ENCODE assay signal across 37 mouse cellular contexts in the genomic region with DNA sequence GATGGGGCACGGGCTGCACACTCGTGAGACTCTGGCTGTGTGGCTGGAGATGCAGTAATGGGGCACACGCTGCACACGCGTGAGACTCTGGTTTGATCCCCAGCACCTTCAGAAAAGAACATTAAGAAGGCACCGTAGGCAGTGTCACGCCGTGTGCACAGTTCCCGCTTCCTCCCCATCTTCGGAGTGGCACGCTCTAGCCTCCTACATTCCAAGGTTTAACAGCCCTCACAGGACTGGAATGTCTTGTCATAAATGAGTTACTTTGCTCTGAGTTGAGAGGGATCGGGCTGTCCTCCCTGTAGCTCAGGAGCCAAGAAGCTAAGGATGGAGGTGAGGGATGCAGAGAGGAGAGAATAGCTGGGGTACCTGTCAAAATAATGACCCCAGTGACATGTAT. TPM values are rescaled to one million over a fixed set of nuclear protein-coding genes. Genes with fewer than 3 reads are reported as not detected.
DNase-seq lines count a peak whose midpoint lies in the region; ATAC-seq and TF ChIP-seq lines count a peak whose summit lies in the region.
"Had no signal": no experiment of that assay in that cellular context is flagged by ENCODE, and none has a peak within 500 bp of the region (broad histone marks: within the 10 kb centered on the region; RNA-seq: fewer than 3 reads in every experiment).

No protein-coding gene starts in this region.

- ATAC-seq in Patski: peak; percentile 55
- peak; percentile 63 for ATAC-seq in kidney, postnatal 0 days (replicated peaks; ENCODE audit: low FRiP score, low read depth)
- ATAC-seq: activated CD4-positive, CD25-positive, alpha-beta regulatory T cell, adult 4 months; forebrain, embryonic 16.5 days; hindbrain, postnatal 0 days; liver, embryonic 12.5 days; liver, postnatal 0 days had no signal

- DNase-seq in Patski (ENCODE audit: low read depth, low spot score) (no peak), liver (no peak)
- peak; percentile 52 to 59 for DNase-seq in kidney, adult 8-10 months
- DNase-seq in kidney, postnatal 0 days (ENCODE audit: low spot score): peak; percentile 55
- DNase-seq in lung, postnatal 14 days: no peak
- no peak for DNase-seq in layer of hippocampus, adult 8-10 months (ENCODE audit: low spot score in 2 of 2)
- no peak for DNase-seq in right cerebral cortex, postnatal 4 days
- DNase-seq: adrenal gland, adult 2 months; adrenal gland, postnatal 36 days; B cell, adult 2 months; cerebellum, adult 2 months; cerebellum, postnatal 25 days; embryo, embryonic 11 days; gastrocnemius, postnatal 14 days; heart, postnatal 36 days; layer of hippocampus, adult 9-11 months; liver, postnatal 0 days; midbrain, embryonic 14.5 days had no signal

- H3K27ac ChIP-seq in brown adipose tissue, adult 24 weeks (replicated peaks; ENCODE audit: low read depth, low read length): peak overlapping the region; percentile 96
- no peak overlapping the region for H3K27ac ChIP-seq in kidney, postnatal 0 days
- H3K27ac ChIP-seq: embryonic facial prominence, embryonic 13.5 days; hindbrain, embryonic 12.5 days; hindbrain, postnatal 0 days; limb, embryonic 12.5 days; liver, embryonic 12.5 days; macrophage; stomach, embryonic 15.5 days had no signal

- no peaks in the 10 kb centered on the region for H3K9me3 ChIP-seq in kidney, postnatal 0 days (replicated peaks; ENCODE audit: low read length)
- H3K9me3 ChIP-seq: embryonic facial prominence, embryonic 13.5 days; hindbrain, embryonic 12.5 days; limb, embryonic 12.5 days; liver, embryonic 12.5 days; stomach, embryonic 15.5 days had no signal

- CTCF ChIA-PET in Patski (lab: Charles Lee): interaction anchor here (0.9 kb wide), 1 partner anchor 13 kb away, joined by 3 read pairs; no protein-coding TSS in a partner anchor

- H3K36me3 ChIP-seq in kidney, postnatal 0 days (ENCODE audit: insufficient read depth, low read length): no peaks in the 10 kb centered on the region
- H3K36me3 ChIP-seq: embryonic facial prominence, embryonic 13.5 days; hindbrain, embryonic 12.5 days; limb, embryonic 12.5 days; liver, embryonic 12.5 days; stomach, embryonic 15.5 days had no signal

- TF ChIP-seq CTCF in Patski (IDR thresholded peaks at IDR 0.05): no peak
- TF ChIP-seq CTCF in kidney, postnatal 0 days (IDR thresholded peaks at IDR 0.05; ENCODE audit: low read depth): no peak

- peaks cover 28% of the 10 kb centered on the region for H3K4me1 ChIP-seq in brown adipose tissue, adult 24 weeks (ENCODE audit: control insufficient read depth, insufficient read depth, insufficient read length, low read length)
- H3K4me1 ChIP-seq in kidney, postnatal 0 days (replicated peaks; ENCODE audit: insufficient read depth, low read length): no peaks in the 10 kb centered on the region
- H3K4me1 ChIP-seq: hindbrain, embryonic 12.5 days had no signal

- peak overlapping the region; percentile 50 for H3K4me3 ChIP-seq in brown adipose tissue, adult 24 weeks (ENCODE audit: insufficient read depth, low read depth, low read length)
- no peak overlapping the region for H3K4me3 ChIP-seq in kidney, postnatal 0 days (replicated peaks; ENCODE audit: low read depth, low read length)
- H3K4me3 ChIP-seq: embryonic facial prominence, embryonic 13.5 days; erythroblast, embryonic 14.5 days; hindbrain, embryonic 12.5 days; limb, embryonic 12.5 days; liver, embryonic 12.5 days; stomach, embryonic 15.5 days had no signal

- H3K9ac ChIP-seq in kidney, postnatal 0 days (ENCODE audit: low read depth, low read length): no peak overlapping the region
- H3K9ac ChIP-seq: embryonic facial prominence, embryonic 13.5 days; hindbrain, embryonic 12.5 days; limb, embryonic 12.5 days; liver, embryonic 12.5 days; liver, postnatal 0 days; stomach, embryonic 15.5 days had no signal

- POLR2A ChIA-PET in Patski (lab: Charles Lee): no interaction called here

- no peak overlapping the region for H3K4me2 ChIP-seq in kidney, postnatal 0 days (ENCODE audit: low read length)
- H3K4me2 ChIP-seq: embryonic facial prominence, embryonic 13.5 days; heart, embryonic 11.5 days; hindbrain, embryonic 12.5 days; limb, embryonic 12.5 days; liver, embryonic 12.5 days; stomach, embryonic 15.5 days had no signal

- 48% methylated on average over 12 of the region's 12 CpGs for WGBS in kidney, postnatal 0 days

- no peaks in the 10 kb centered on the region for H3K27me3 ChIP-seq in Patski
- no peaks in the 10 kb centered on the region for H3K27me3 ChIP-seq in kidney, postnatal 0 days (ENCODE audit: insufficient read depth, low read length)
- H3K27me3 ChIP-seq: embryonic facial prominence, embryonic 13.5 days; hindbrain, embryonic 12.5 days; limb, embryonic 12.5 days; stomach, embryonic 15.5 days had no signal

- in situ Hi-C loops in Patski (cut with MboI; ENCODE audit: low pct_unique_long_range_greater_than_20kb): no loop called here

RNA-seq across cellular contexts. Expression of gene Aqp7, which starts 5.1 kb away (rescaled TPM):
- polyA plus RNA-seq in Patski (2021): 0.21 TPM
- polyA plus RNA-seq in brown adipose tissue, adult 24 weeks (2012; ENCODE audit: insufficient read depth, insufficient read length, missing spikeins): 124 and 138 TPM in 2 replicates
- polyA plus RNA-seq in kidney, postnatal 0 days (2015; fragmentation: Nextera tagmentation; extraction: Ambion mirVana): 3.0 and 4.4 TPM in 2 replicates
- not detected for total RNA-seq in layer of hippocampus, adult 8-10 months (2022)
- total RNA-seq: granulocyte monocyte progenitor cell, adult 5-6 weeks; hindbrain, postnatal 0 days; left cerebral cortex, postnatal 14 days; megakaryocyte-erythroid progenitor cell, adult 5-6 weeks; monocyte, adult 5-6 weeks had no signal
- polyA plus RNA-seq: brain, embryonic 14.5 days; cerebellum, adult 2 months; erythroblast, embryonic 14.5 days; forebrain, embryonic 11.5 days; forebrain, embryonic 16.5 days; hindbrain, embryonic 12.5 days; limb, embryonic 12.5 days; macrophage; neural tube, embryonic 14.5 days had no signal

RNA-seq across cellular contexts. Expression of gene Aqp3, which starts 55.1 kb away (rescaled TPM):
- polyA plus RNA-seq in Patski (2021): 2.3 TPM
- polyA plus RNA-seq in brown adipose tissue, adult 24 weeks (2012; ENCODE audit: insufficient read depth, insufficient read length, missing spikeins): not detected in 2 replicates
- 87.4 and 102 TPM in 2 replicates for polyA plus RNA-seq in kidney, postnatal 0 days (2015; fragmentation: Nextera tagmentation; extraction: Ambion mirVana)
- total RNA-seq in layer of hippocampus, adult 8-10 months (2022): not detected
- total RNA-seq: gastrocnemius, postnatal 14 days; granulocyte monocyte progenitor cell, adult 5-6 weeks; heart, postnatal 36 days; left cerebral cortex, postnatal 14 days had no signal
- polyA plus RNA-seq: macrophage; midbrain, embryonic 14.5 days had no signal

Comparison
In these comparisons a context has a peak if more than half of its experiments do, and no peak if none do; other contexts are left out.
1. DNase-seq: peak in kidney, adult 8-10 months (2 of 2) and kidney, postnatal 0 days (single experiment); none in Patski (single experiment), lung, postnatal 14 days (single experiment), layer of hippocampus, adult 8-10 months (0 of 2), right cerebral cortex, postnatal 4 days (single experiment) and liver (single experiment).
2. RNA of gene Aqp7, which starts 5.1 kb away (polyA plus RNA-seq): 124 to 138 TPM in brown adipose tissue, adult 24 weeks; 3.0 to 4.4 TPM in kidney, postnatal 0 days and 0.21 TPM in Patski (single experiment); every median in the first group is over 10 times any median in the second.
3. RNA of gene Aqp3, which starts 55.1 kb away (polyA plus RNA-seq): 87.4 to 102 TPM in kidney, postnatal 0 days; 2.3 TPM in Patski (single experiment) and not detected in brown adipose tissue, adult 24 weeks; every median in the first group is over 10 times any median in the second.